Mouse (Mus musculus): ENCODE measurements around the gene Cdhr2. TPM values are rescaled to one million over a fixed set of nuclear protein-coding genes. Genes with fewer than 3 reads are reported as not detected.

The Cdhr2 gene
- polyA plus RNA-seq, 1 experiment from 2014 or later = not detected

GRCm38 (mm10) chr13:54737488-54738212, 36.4 kb downstream of the Cdhr2 start:
- WGBS = 2% methylated on average over 69 of the region's 87 CpGs
- Histone ChIP-seq H3K27ac (replicated peaks; ENCODE audit: low read depth, low read length) (no peak overlapping the region), H3K4me1 (ENCODE audit: control insufficient read depth, insufficient read depth, low read length) (peaks cover 7% of the 10 kb centered on the region; the same call in 1 of the 2 replicates), H3K9ac (ENCODE audit: low read length) (no peak overlapping the region), H3K4me3 (ENCODE audit: low read depth, low read length) (peak overlapping the region; percentile 32), H3K27me3 (ENCODE audit: control insufficient read depth, insufficient read depth, low read length) (peaks cover 46% of the 10 kb centered on the region), H3K9me3 (ENCODE audit: control insufficient read depth, low read length) (no peaks in the 10 kb centered on the region), H3K36me3 (ENCODE audit: control insufficient read depth, insufficient read depth, low read length) (no peaks in the 10 kb centered on the region), H3K4me2 (ENCODE audit: low read depth, severe bottlenecking) (peak overlapping the region; percentile 49)
- ATAC-seq (ENCODE audit: insufficient number of reproducible peaks, low FRiP score, low TSS enrichment, low read depth) (no peak), DNase-seq (ENCODE audit: low spot score) (peak; percentile 47)

- DNase-seq (ENCODE audit: low spot score) (no peak), ATAC-seq (ENCODE audit: insufficient number of reproducible peaks, low FRiP score, low TSS enrichment, low read depth) (no peak)
- Histone ChIP-seq H3K36me3 (ENCODE audit: control insufficient read depth, insufficient read depth, low read length) (no peaks in the 10 kb centered on the region), H3K4me1 (ENCODE audit: control insufficient read depth, insufficient read depth, low read length) (peaks cover 7% of the 10 kb centered on the region; the same call in 1 of the 2 replicates), H3K27me3 (ENCODE audit: control insufficient read depth, insufficient read depth, low read length) (peaks cover 46% of the 10 kb centered on the region), H3K27ac (replicated peaks; ENCODE audit: low read depth, low read length) (no peak overlapping the region), H3K9me3 (ENCODE audit: control insufficient read depth, low read length) (no peaks in the 10 kb centered on the region), H3K4me3 (ENCODE audit: low read depth, low read length) (peak overlapping the region; percentile 32), H3K9ac (ENCODE audit: low read length) (no peak overlapping the region), H3K4me2 (ENCODE audit: low read depth, severe bottlenecking) (peak overlapping the region; percentile 49; the same call in 1 of the 2 replicates)
- 6% methylated on average over 34 of the region's 34 CpGs for WGBS
These were observed 36.9 kb downstream of the Cdhr2 start for GRCm38 (mm10) chr13:54738213-54738601.

- Histone ChIP-seq H3K27ac (replicated peaks; ENCODE audit: low read depth, low read length) (no peak overlapping the region), H3K36me3 (ENCODE audit: control insufficient read depth, insufficient read depth, low read length) (no peaks in the 10 kb centered on the region), H3K9me3 (ENCODE audit: control insufficient read depth, low read length) (no peaks in the 10 kb centered on the region), H3K27me3 (ENCODE audit: control insufficient read depth, insufficient read depth, low read length) (peaks cover 19% of the 10 kb centered on the region), H3K4me1 (ENCODE audit: control insufficient read depth, insufficient read depth, low read length) (no peaks in the 10 kb centered on the region), H3K4me3 (ENCODE audit: low read depth, low read length) (no peak overlapping the region), H3K9ac (ENCODE audit: low read length) (no peak overlapping the region), H3K4me2 (ENCODE audit: low read depth, severe bottlenecking) (no peak overlapping the region)
- no peak for DNase-seq (ENCODE audit: low spot score)
- WGBS = 38% methylated on average over 6 of the region's 6 CpGs
- no peak for ATAC-seq (ENCODE audit: insufficient number of reproducible peaks, low FRiP score, low TSS enrichment, low read depth)
These were observed 44.8 kb downstream of the Cdhr2 start for GRCm38 (mm10) chr13:54746110-54746509.

- Histone ChIP-seq H3K4me1 (ENCODE audit: control insufficient read depth, insufficient read depth, low read length) (no peaks in the 10 kb centered on the region), H3K36me3 (ENCODE audit: control insufficient read depth, insufficient read depth, low read length) (no peaks in the 10 kb centered on the region), H3K9me3 (ENCODE audit: control insufficient read depth, low read length) (no peaks in the 10 kb centered on the region), H3K27me3 (ENCODE audit: control insufficient read depth, insufficient read depth, low read length) (peaks cover 19% of the 10 kb centered on the region), H3K27ac (replicated peaks; ENCODE audit: low read depth, low read length) (no peak overlapping the region), H3K4me2 (ENCODE audit: low read depth, severe bottlenecking) (no peak overlapping the region), H3K9ac (ENCODE audit: low read length) (no peak overlapping the region), H3K4me3 (ENCODE audit: low read depth, low read length) (no peak overlapping the region)
- no peak for DNase-seq (ENCODE audit: low spot score)
- 57% methylated on average over 10 of the region's 10 CpGs for WGBS
- ATAC-seq (ENCODE audit: insufficient number of reproducible peaks, low FRiP score, low TSS enrichment, low read depth) = no peak
These were observed 45.6 kb downstream of the Cdhr2 start for GRCm38 (mm10) chr13:54746896-54747295.

- Histone ChIP-seq H3K27ac (replicated peaks; ENCODE audit: low read depth, low read length) (no peak overlapping the region), H3K4me1 (ENCODE audit: control insufficient read depth, insufficient read depth, low read length) (no peaks in the 10 kb centered on the region), H3K9ac (ENCODE audit: low read length) (no peak overlapping the region), H3K36me3 (ENCODE audit: control insufficient read depth, insufficient read depth, low read length) (no peaks in the 10 kb centered on the region), H3K9me3 (ENCODE audit: control insufficient read depth, low read length) (no peaks in the 10 kb centered on the region), H3K27me3 (ENCODE audit: control insufficient read depth, insufficient read depth, low read length) (peaks cover 19% of the 10 kb centered on the region), H3K4me2 (ENCODE audit: low read depth, severe bottlenecking) (no peak overlapping the region), H3K4me3 (ENCODE audit: low read depth, low read length) (no peak overlapping the region)
- ATAC-seq (ENCODE audit: insufficient number of reproducible peaks, low FRiP score, low TSS enrichment, low read depth) = no peak
- DNase-seq (ENCODE audit: low spot score) = no peak
- WGBS = 79% methylated on average over 8 of the region's 8 CpGs
These were observed 46.9 kb downstream of the Cdhr2 start for GRCm38 (mm10) chr13:54748190-54748589.

GRCm38 (mm10) chr13:54748721-54749060, 47.4 kb downstream of the Cdhr2 start:
- peaks cover 19% of the 10 kb centered on the region for H3K27me3 ChIP-seq (ENCODE audit: control insufficient read depth, insufficient read depth, low read length)
- DNase-seq (ENCODE audit: low spot score) = no peak
- no peak for ATAC-seq (ENCODE audit: insufficient number of reproducible peaks, low FRiP score, low TSS enrichment, low read depth)

GRCm38 (mm10) chr13:54749061-54749863, 48.0 kb downstream of the Cdhr2 start:
- peaks cover 19% of the 10 kb centered on the region for H3K27me3 ChIP-seq (ENCODE audit: control insufficient read depth, insufficient read depth, low read length)
- H3K27ac ChIP-seq (replicated peaks; ENCODE audit: low read depth, low read length) = no peak overlapping the region
- H3K4me3 ChIP-seq (ENCODE audit: low read depth, low read length) = peak overlapping the region; percentile 42
- no peaks in the 10 kb centered on the region for H3K9me3 ChIP-seq (ENCODE audit: control insufficient read depth, low read length)
- DNase-seq (ENCODE audit: low spot score) (peak; percentile 67), ATAC-seq (ENCODE audit: insufficient number of reproducible peaks, low FRiP score, low TSS enrichment, low read depth) (peak; percentile 62)
- WGBS = 3% methylated on average over 40 of the region's 100 CpGs
- no peaks in the 10 kb centered on the region for H3K4me1 ChIP-seq (ENCODE audit: control insufficient read depth, insufficient read depth, low read length)
- H3K9ac ChIP-seq (ENCODE audit: low read length) = peak overlapping the region; percentile 43; the same call in 1 of the 2 replicates
- H3K36me3 ChIP-seq (ENCODE audit: control insufficient read depth, insufficient read depth, low read length) = no peaks in the 10 kb centered on the region
- H3K4me2 ChIP-seq (ENCODE audit: low read depth, severe bottlenecking) = peak overlapping the region; percentile 92

More at GRCm38 (mm10) chr13:54748721-54749060, 47.4 kb downstream of the Cdhr2 start:
- H3K9ac ChIP-seq (ENCODE audit: low read length) = no peak overlapping the region
- H3K4me2 ChIP-seq (ENCODE audit: low read depth, severe bottlenecking) = peak overlapping the region; percentile 92; the same call in 1 of the 2 replicates
- no peaks in the 10 kb centered on the region for H3K4me1 ChIP-seq (ENCODE audit: control insufficient read depth, insufficient read depth, low read length)
- H3K4me3 ChIP-seq (ENCODE audit: low read depth, low read length) = no peak overlapping the region
- H3K9me3 ChIP-seq (ENCODE audit: control insufficient read depth, low read length) = no peaks in the 10 kb centered on the region
- no peak overlapping the region for H3K27ac ChIP-seq (replicated peaks; ENCODE audit: low read depth, low read length)
- 56% methylated on average over 10 of the region's 10 CpGs for whole genome bisulfite sequencing
- no peaks in the 10 kb centered on the region for H3K36me3 ChIP-seq (ENCODE audit: control insufficient read depth, insufficient read depth, low read length)

GRCm38 (mm10) chr13:54749864-54750411, 48.7 kb downstream of the Cdhr2 start, which contains the start of gene Gprin1:
Gene Gprin1 (minus strand): TSS chr13:54749874.
- Histone ChIP-seq H3K27ac (replicated peaks; ENCODE audit: low read depth, low read length) (no peak within 1 kb of the TSS), H3K4me1 (ENCODE audit: control insufficient read depth, insufficient read depth, low read length) (no peaks in the 10 kb centered on the region), H3K9me3 (ENCODE audit: control insufficient read depth, low read length) (no peaks in the 10 kb centered on the region), H3K27me3 (ENCODE audit: control insufficient read depth, insufficient read depth, low read length) (peaks cover 19% of the 10 kb centered on the region), H3K4me2 (ENCODE audit: low read depth, severe bottlenecking) (peak within 1 kb of the TSS; percentile 92), H3K36me3 (ENCODE audit: control insufficient read depth, insufficient read depth, low read length) (no peaks in the 10 kb centered on the region), H3K9ac (ENCODE audit: low read length) (peak within 1 kb of the TSS; percentile 43; the same call in 1 of the 2 replicates), H3K4me3 (ENCODE audit: low read depth, low read length) (peak within 1 kb of the TSS; percentile 42)
- WGBS = 3% methylated on average over 29 of the region's 29 CpGs
- 0 out of 2 replicates have a peak, but pooled peaks have one; percentile 35 for ATAC-seq (ENCODE audit: insufficient number of reproducible peaks, low FRiP score, low TSS enrichment, low read depth)
- no peak for DNase-seq (ENCODE audit: low spot score)

All from limb, embryonic 11.5 days (tissue).